Mouse (Mus musculus): ENCODE results near the gene Klhl23.
"Not testable (repeated sequence)": the region's sequence is repeated elsewhere in the genome, so short reads cannot be mapped to it uniquely, and the experiment has no call there.

DNA sequence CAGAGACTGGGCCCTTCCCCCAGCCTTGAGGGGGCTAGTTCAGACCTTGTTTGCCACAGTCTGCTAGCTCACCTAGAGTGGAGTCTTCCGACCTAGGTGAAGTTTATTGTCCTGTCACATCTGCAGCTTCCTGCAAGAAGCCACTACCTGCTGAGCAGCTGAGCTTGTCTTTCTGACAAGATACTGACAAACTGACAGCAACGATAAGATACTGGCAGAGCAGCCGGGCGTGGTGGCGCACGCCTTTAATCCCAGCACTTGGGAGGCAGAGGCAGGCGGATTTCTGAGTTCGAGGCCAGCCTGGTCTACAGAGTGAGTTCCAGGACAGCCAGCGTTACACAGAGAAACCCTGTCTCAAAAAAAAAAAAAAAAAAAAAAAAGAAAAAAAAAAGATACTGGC lies 17.1 kb upstream of the Klhl23 start:
- TF ChIP-seq POLR2A, CTCF (IDR thresholded peaks at IDR 0.05; ENCODE audit: extremely low read depth, insufficient read depth, low read length): not testable (repeated sequence)
